Mouse (Mus musculus): Measurements from ENCODE around the gene Tgif2lx1. TPM values are rescaled to one million over a fixed set of nuclear protein-coding genes. Genes with fewer than 3 reads are reported as not detected.
"Not testable (repeated sequence)": the region's sequence is repeated elsewhere in the genome, so short reads cannot be mapped to it uniquely, and the experiment has no call there.

Gene Tgif2lx1
- polyA plus RNA-seq (2021) = not detected

GRCm38 (mm10) chrX:118480637-118481036, at the start of gene Tgif2lx1:
Gene Tgif2lx1 (minus strand): TSS chrX:118480737.
- in situ Hi-C loops (cut with MboI; ENCODE audit: low pct_unique_long_range_greater_than_20kb); CTCF ChIA-PET; DNase-seq (ENCODE audit: low read depth, low spot score); ATAC-seq; POLR2A ChIA-PET; H3K27me3 ChIP-seq: not testable (repeated sequence)

Other genes starting within 250 kb of the Tgif2lx1 start
- gene Tgif2lx2, start 53.5 kb downstream of the Tgif2lx1 start, polyA plus RNA-seq (2021) = not detected